Mouse (Mus musculus) left cerebral cortex, adult 11 months (tissue): ENCODE measurements around the gene Prrc2a.

ENCODE experiments used
- DNase-seq: peaks from one replicate; pipeline ENCODE4 v3.0.0; 2022; ENCODE audit warnings: low spot score

The Prrc2a gene

GRCm38 (mm10) chr17:35162730-35163129 is 2.0 kb downstream of the Prrc2a start:
- no peak for DNase-seq

GRCm38 (mm10) chr17:35162121-35162520 is 2.6 kb downstream of the Prrc2a start:
- DNase-seq, result no peak

- DNase-seq, result no peak
These were observed 3.3 kb downstream of the Prrc2a start for GRCm38 (mm10) chr17:35161421-35161820.

- DNase-seq, result no peak
These were observed 5.1 kb downstream of the Prrc2a start for GRCm38 (mm10) chr17:35159638-35160037.

GRCm38 (mm10) chr17:35158850-35159593 is 5.7 kb downstream of the Prrc2a start:
- no peak for DNase-seq

GRCm38 (mm10) chr17:35157661-35158175 is 7.0 kb downstream of the Prrc2a start:
- no peak for DNase-seq

GRCm38 (mm10) chr17:35157254-35157653 is 7.4 kb downstream of the Prrc2a start:
- no peak for DNase-seq

GRCm38 (mm10) chr17:35156461-35157200 is 8.1 kb downstream of the Prrc2a start:
- no peak for DNase-seq

- no peak for DNase-seq
These were observed 9.2 kb downstream of the Prrc2a start for GRCm38 (mm10) chr17:35155451-35155850.

GRCm38 (mm10) chr17:35154616-35155015 is 10.1 kb downstream of the Prrc2a start:
- DNase-seq, result no peak

- DNase-seq, result no peak
These were observed 10.8 kb downstream of the Prrc2a start for GRCm38 (mm10) chr17:35153931-35154330.

- DNase-seq, result no peak
These were observed 11.6 kb downstream of the Prrc2a start for GRCm38 (mm10) chr17:35153077-35153476.

GRCm38 (mm10) chr17:35152121-35152520 is 12.6 kb downstream of the Prrc2a start:
- DNase-seq, result no peak

GRCm38 (mm10) chr17:35147922-35148639 is 16.6 kb downstream of the Prrc2a start:
- DNase-seq, result no peak

GRCm38 (mm10) chr17:35147348-35147747 is 17.3 kb downstream of the Prrc2a start:
- DNase-seq, result no peak

GRCm38 (mm10) chr17:35146139-35146538 is 18.6 kb downstream of the Prrc2a start:
- no peak for DNase-seq

- DNase-seq, result no peak
These were observed 22.7 kb downstream of the Prrc2a start for GRCm38 (mm10) chr17:35141971-35142370.

GRCm38 (mm10) chr17:35140490-35140996 is 24.2 kb downstream of the Prrc2a start:
- no peak for DNase-seq

GRCm38 (mm10) chr17:35139269-35139668 is 25.4 kb downstream of the Prrc2a start:
- DNase-seq, result no peak

GRCm38 (mm10) chr17:35135591-35136320 is 28.9 kb downstream of the Prrc2a start:
- DNase-seq, result no peak

GRCm38 (mm10) chr17:35134801-35135590 is 29.7 kb downstream of the Prrc2a start, which contains the start of gene Bag6:
Bag6 (plus strand) TSS chr17:35135178.
- peak; percentile 93 for DNase-seq
